Mouse (Mus musculus) midbrain, postnatal 0 days (tissue): ENCODE data around the gene Usf3. TPM values are rescaled to one million over a fixed set of nuclear protein-coding genes. Genes with fewer than 3 reads are reported as not detected.

Experiments used
- ATAC-seq: fragments of 200-750 bp; cut with Nextera tagmentation; 2 replicates; pipeline ENCODE4 v1.8.0; 2017; ENCODE audit warnings: moderate number of reproducible peaks, mild to moderate bottlenecking, moderate TSS enrichment, moderate library complexity; ENCODE audit not compliant: low FRiP score
- DNase-seq: peaks from one replicate; pipeline ENCODE4 v3.0.0-alpha.2; 2015; ENCODE audit warnings: low spot score
- H3K27ac ChIP-seq: fragments of 300-500 bp; sonication (generic); 2 replicates; pipeline ENCODE4 v1.5.1; 2014; ENCODE audit warnings: low read depth, mild to moderate bottlenecking, low read length, mixed read lengths
- H3K27me3 ChIP-seq: fragments of 300-500 bp; sonication (generic); 2 replicates; pipeline ENCODE4 v1.6.1; 2014; ENCODE audit warnings: low read length, control low read depth, mixed read lengths; ENCODE audit not compliant: insufficient read depth
- H3K36me3 ChIP-seq: fragments of 300-500 bp; sonication (generic); 2 replicates; pipeline ENCODE4 v1.6.1; 2014; ENCODE audit warnings: low read length, control low read depth, mixed read lengths; ENCODE audit not compliant: insufficient read depth
- H3K4me1 ChIP-seq: fragments of 300-500 bp; sonication (generic); 2 replicates; pipeline ENCODE4 v1.6.1; 2014; ENCODE audit warnings: mild to moderate bottlenecking, control low read depth, antibody characterized with exemption, low read length, mixed read lengths; ENCODE audit not compliant: insufficient read depth
- H3K4me2 ChIP-seq: fragments of 300-500 bp; sonication (generic); 2 replicates; pipeline ENCODE4 v1.6.1; 2014; ENCODE audit warnings: low read depth, mild to moderate bottlenecking, low read length, mixed read lengths; ENCODE audit not compliant: poor library complexity, severe bottlenecking
- H3K4me3 ChIP-seq: fragments of 300-500 bp; sonication (generic); 2 replicates; pipeline ENCODE4 v1.5.1; 2014; ENCODE audit warnings: low read depth, mild to moderate bottlenecking, low read length, moderate library complexity
- H3K9ac ChIP-seq: fragments of 300-500 bp; sonication (generic); replicated peaks from 2 replicates; pipeline ENCODE4 v1.6.1; 2014; ENCODE audit warnings: mild to moderate bottlenecking, low read length, moderate library complexity, mixed read lengths; ENCODE audit not compliant: poor library complexity, severe bottlenecking
- H3K9me3 ChIP-seq: fragments of 300-500 bp; sonication (generic); 2 replicates; pipeline ENCODE4 v1.6.1; 2016; ENCODE audit warnings: low read length, control low read depth
- CTCF ChIP-seq: IDR thresholded peaks from 2 replicates; pipeline ENCODE4 v1.5.1; 2016; ENCODE audit warnings: antibody characterized with exemption, mild to moderate bottlenecking
- WGBS: fragments of 180-500 bp; shearing (Covaris S2); extraction: QIAGEN DNeasy Blood & Tissue Kit; methylation state at CpG from one replicate; pipeline ENCODE4 v1.1.7; 2014; 5-methylcytosine and 5-hydroxymethylcytosine counted together
- polyA plus RNA-seq: library from polyadenylated mRNA; unstranded; fragments of >200 nt; fragmentation: Nextera tagmentation; extraction: Ambion mirVana; gene quantifications from 2 replicates; pipeline ENCODE4 v1.2.1, GENCODE M21; 2015
- total RNA-seq: library from RNA; depleted of rRNA; stranded (reverse); fragments of >200 nt; gene quantifications from 2 replicates; pipeline ENCODE4 v1.2.3, GENCODE M21; 2014

Usf3 gene
- total and polyA plus RNA-seq, 2 experiments from 2014 or later: 1.5 to 12.0 TPM

- no peaks in the 10 kb centered on the region for H3K27me3 ChIP-seq
- ATAC-seq (no peak), DNase-seq (no peak)
- no peak overlapping the region for H3K9ac ChIP-seq
- H3K4me3 ChIP-seq: no peak overlapping the region
- no peak for TF ChIP-seq CTCF
- WGBS: 93% methylated on average over 1 of the region's 1 CpGs
- H3K9me3 ChIP-seq: no peaks in the 10 kb centered on the region
- peaks cover 48% of the 10 kb centered on the region for H3K36me3 ChIP-seq
- no peak overlapping the region for H3K4me2 ChIP-seq
- H3K4me1 ChIP-seq: no peaks in the 10 kb centered on the region
- no peak overlapping the region for H3K27ac ChIP-seq
Measured at GRCm38 (mm10) chr16:44211054-44211414, 38.0 kb downstream of the Usf3 start.

GRCm38 (mm10) chr16:44212703-44213102 lies 39.7 kb downstream of the Usf3 start:
- Histone ChIP-seq H3K36me3 (peaks cover 53% of the 10 kb centered on the region), H3K9ac (no peak overlapping the region), H3K4me1 (no peaks in the 10 kb centered on the region), H3K4me3 (no peak overlapping the region), H3K27ac (no peak overlapping the region), H3K27me3 (no peaks in the 10 kb centered on the region), H3K9me3 (no peaks in the 10 kb centered on the region), H3K4me2 (no peak overlapping the region)
- ATAC-seq (no peak), DNase-seq (no peak)
- no peak for TF ChIP-seq CTCF
- WGBS: 93% methylated on average over 7 of the region's 7 CpGs

DNA sequence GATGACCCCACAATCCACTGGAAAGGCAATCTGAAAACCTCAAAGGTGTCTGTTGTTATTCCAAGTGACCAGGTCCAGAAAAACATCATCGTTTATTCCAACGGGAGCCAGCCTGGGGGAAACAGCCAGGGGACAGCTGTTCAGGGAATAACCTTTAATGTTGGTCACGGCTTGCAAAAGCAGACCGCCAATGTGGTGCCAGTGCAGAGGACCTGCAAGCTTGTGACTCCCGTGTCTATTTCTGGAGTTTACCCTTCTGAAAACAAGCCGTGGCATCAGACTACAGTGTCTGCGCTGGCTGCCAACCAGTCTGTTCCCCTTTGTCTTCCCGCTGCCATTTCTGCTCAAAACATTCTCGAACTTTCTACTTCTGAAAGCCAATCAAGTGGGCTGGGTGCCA lies 42.5 kb downstream of the Usf3 start:
- WGBS: 92% methylated on average over 9 of the region's 9 CpGs
- no peak overlapping the region for H3K9ac ChIP-seq
- no peaks in the 10 kb centered on the region for H3K9me3 ChIP-seq
- no peak overlapping the region for H3K27ac ChIP-seq
- ATAC-seq (no peak), DNase-seq (no peak)
- no peaks in the 10 kb centered on the region for H3K4me1 ChIP-seq
- no peak overlapping the region for H3K4me3 ChIP-seq
- peaks cover 72% of the 10 kb centered on the region for H3K36me3 ChIP-seq
- H3K27me3 ChIP-seq: no peaks in the 10 kb centered on the region
- no peak for TF ChIP-seq CTCF
- no peak overlapping the region for H3K4me2 ChIP-seq

DNA sequence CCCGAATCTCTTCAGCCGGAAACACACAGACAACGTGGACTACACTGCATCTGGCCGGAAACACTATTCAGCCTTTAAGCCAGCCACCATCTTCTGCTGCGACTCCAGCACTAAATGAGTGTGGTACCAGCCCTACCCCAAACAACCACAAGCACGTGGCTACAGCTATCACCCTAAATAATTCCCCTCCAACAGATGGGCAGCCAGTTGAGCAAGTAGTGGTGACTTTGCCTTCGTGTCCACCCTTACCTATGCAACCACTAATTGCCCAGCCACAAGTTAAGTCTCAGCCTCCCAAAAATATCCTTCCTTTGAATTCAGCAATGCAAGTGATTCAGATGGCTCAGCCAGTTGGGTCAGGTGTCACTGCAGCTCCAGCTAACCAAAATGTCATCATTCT lies 43.4 kb downstream of the Usf3 start:
- TF ChIP-seq CTCF: no peak
- peaks cover 72% of the 10 kb centered on the region for H3K36me3 ChIP-seq
- H3K4me3 ChIP-seq: no peak overlapping the region
- no peaks in the 10 kb centered on the region for H3K4me1 ChIP-seq
- H3K9ac ChIP-seq: no peak overlapping the region
- DNase-seq (no peak), ATAC-seq (no peak)
- WGBS: 95% methylated on average over 7 of the region's 7 CpGs
- H3K27ac ChIP-seq: no peak overlapping the region
- no peaks in the 10 kb centered on the region for H3K27me3 ChIP-seq
- H3K4me2 ChIP-seq: no peak overlapping the region
- no peaks in the 10 kb centered on the region for H3K9me3 ChIP-seq

- WGBS: 89% methylated on average over 6 of the region's 6 CpGs
- Histone ChIP-seq H3K4me2 (no peak overlapping the region), H3K9me3 (no peaks in the 10 kb centered on the region), H3K27me3 (no peaks in the 10 kb centered on the region), H3K4me1 (no peaks in the 10 kb centered on the region), H3K27ac (no peak overlapping the region), H3K4me3 (no peak overlapping the region), H3K9ac (0 out of 2 replicates have a peak overlapping the region, but pooled peaks have one; percentile 8), H3K36me3 (peaks cover 40% of the 10 kb centered on the region)
- no peak for ATAC-seq
- no peak for DNase-seq
- TF ChIP-seq CTCF: no peak
Measured at GRCm38 (mm10) chr16:44221463-44221862, 48.4 kb downstream of the Usf3 start.

DNA sequence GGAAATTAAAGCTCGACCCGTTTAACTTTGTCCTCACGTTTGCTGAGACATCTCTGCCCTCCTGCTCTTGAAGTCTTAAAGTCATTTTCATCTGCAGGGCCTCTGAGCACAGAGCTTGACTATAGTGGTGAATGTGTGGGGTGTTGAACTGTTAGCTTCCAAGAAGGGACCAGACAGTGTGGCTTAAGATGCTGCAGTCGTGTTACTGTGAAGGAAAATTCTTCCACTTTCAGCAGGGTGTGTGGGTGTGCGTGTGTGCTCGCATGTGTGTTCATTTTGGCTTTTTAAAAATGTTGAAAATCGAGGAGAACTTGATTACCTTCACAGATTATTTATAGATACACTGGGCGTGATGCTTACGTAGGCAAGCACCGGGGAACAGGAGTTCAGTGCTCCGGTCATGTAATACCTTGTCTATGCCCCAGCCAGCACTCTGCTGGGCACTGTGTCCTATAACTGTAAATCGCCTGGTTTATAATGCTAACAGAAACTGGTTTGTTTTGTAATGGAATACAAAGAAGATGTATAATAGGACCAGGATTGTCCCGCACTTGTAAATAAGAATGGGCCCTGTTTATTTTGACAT lies 53.8 kb downstream of the Usf3 start:
- 0 out of 2 replicates have a peak, but pooled peaks cover 2% of the 10 kb centered on the region for H3K36me3 ChIP-seq
- no peak overlapping the region for H3K4me3 ChIP-seq
- no peaks in the 10 kb centered on the region for H3K4me1 ChIP-seq
- no peaks in the 10 kb centered on the region for H3K9me3 ChIP-seq
- H3K9ac ChIP-seq: no peak overlapping the region
- no peak overlapping the region for H3K4me2 ChIP-seq
- no peaks in the 10 kb centered on the region for H3K27me3 ChIP-seq
- ATAC-seq: no peak
- H3K27ac ChIP-seq: no peak overlapping the region
- no peak for TF ChIP-seq CTCF
- DNase-seq: no peak
- 92% methylated on average over 13 of the region's 13 CpGs for WGBS
